Mouse (Mus musculus) neural tube, embryonic 11.5 days (tissue): Measurements from ENCODE around the gene Map2k5. TPM values are rescaled to one million over a fixed set of nuclear protein-coding genes. Genes with fewer than 3 reads are reported as not detected.

Experiments
- ATAC-seq: fragments of 200-750 bp; cut with Nextera tagmentation; 2 replicates; pipeline ENCODE4 v1.8.0; 2017; ENCODE audit warnings: moderate number of reproducible peaks, mild to moderate bottlenecking, moderate TSS enrichment, moderate library complexity; ENCODE audit not compliant: insufficient read depth, low FRiP score, low TSS enrichment
- DNase-seq: peaks from one replicate; pipeline ENCODE4 v3.0.0-alpha.2; 2015; ENCODE audit warnings: low spot score
- H3K27ac ChIP-seq: fragments of 300-500 bp; sonication (generic); 2 replicates; pipeline ENCODE4 v1.5.1; 2014; ENCODE audit warnings: low read depth, mild to moderate bottlenecking, low read length
- H3K27me3 ChIP-seq: fragments of 300-500 bp; sonication (generic); 2 replicates; pipeline ENCODE4 v1.6.1; 2014; ENCODE audit warnings: mild to moderate bottlenecking, low read length, mixed read lengths; ENCODE audit not compliant: control insufficient read depth, insufficient read depth
- H3K36me3 ChIP-seq: fragments of 300-500 bp; sonication (generic); 2 replicates; pipeline ENCODE4 v1.6.1; 2014; ENCODE audit warnings: mild to moderate bottlenecking, low read length, moderate library complexity, mixed read lengths; ENCODE audit not compliant: control insufficient read depth, insufficient read depth
- H3K4me1 ChIP-seq: fragments of 300-500 bp; sonication (generic); 2 replicates; pipeline ENCODE4 v1.6.1; 2014; ENCODE audit warnings: low read length, mixed read lengths; ENCODE audit not compliant: control insufficient read depth, insufficient read depth
- H3K4me2 ChIP-seq: fragments of 300-500 bp; sonication (generic); 2 replicates; pipeline ENCODE4 v1.6.1; 2014; ENCODE audit warnings: low read depth, mild to moderate bottlenecking, moderate library complexity
- H3K4me3 ChIP-seq: fragments of 300-500 bp; sonication (generic); 2 replicates; pipeline ENCODE4 v1.5.1; 2014; ENCODE audit warnings: low read depth, low read length
- H3K9ac ChIP-seq: fragments of 300-500 bp; sonication (generic); 2 replicates; pipeline ENCODE4 v1.6.1; 2014; ENCODE audit warnings: mild to moderate bottlenecking, low read length
- H3K9me3 ChIP-seq: fragments of 300-500 bp; sonication (generic); 2 replicates; pipeline ENCODE4 v1.6.1; 2016; ENCODE audit warnings: low read length; ENCODE audit not compliant: control insufficient read depth
- WGBS: fragments of 180-500 bp; shearing (Covaris S2); extraction: QIAGEN DNeasy Blood & Tissue Kit; methylation state at CpG from one replicate; pipeline ENCODE4 v1.1.7; 2014; 5-methylcytosine and 5-hydroxymethylcytosine counted together
- polyA plus RNA-seq: library from polyadenylated mRNA; unstranded; fragments of >200 nt; fragmentation: Nextera tagmentation; extraction: Ambion mirVana; gene quantifications from 2 replicates; pipeline ENCODE4 v1.2.1, GENCODE M21; 2014

The Map2k5 gene
- polyA plus RNA-seq, 1 experiment from 2014 or later = 41.7 TPM

DNA sequence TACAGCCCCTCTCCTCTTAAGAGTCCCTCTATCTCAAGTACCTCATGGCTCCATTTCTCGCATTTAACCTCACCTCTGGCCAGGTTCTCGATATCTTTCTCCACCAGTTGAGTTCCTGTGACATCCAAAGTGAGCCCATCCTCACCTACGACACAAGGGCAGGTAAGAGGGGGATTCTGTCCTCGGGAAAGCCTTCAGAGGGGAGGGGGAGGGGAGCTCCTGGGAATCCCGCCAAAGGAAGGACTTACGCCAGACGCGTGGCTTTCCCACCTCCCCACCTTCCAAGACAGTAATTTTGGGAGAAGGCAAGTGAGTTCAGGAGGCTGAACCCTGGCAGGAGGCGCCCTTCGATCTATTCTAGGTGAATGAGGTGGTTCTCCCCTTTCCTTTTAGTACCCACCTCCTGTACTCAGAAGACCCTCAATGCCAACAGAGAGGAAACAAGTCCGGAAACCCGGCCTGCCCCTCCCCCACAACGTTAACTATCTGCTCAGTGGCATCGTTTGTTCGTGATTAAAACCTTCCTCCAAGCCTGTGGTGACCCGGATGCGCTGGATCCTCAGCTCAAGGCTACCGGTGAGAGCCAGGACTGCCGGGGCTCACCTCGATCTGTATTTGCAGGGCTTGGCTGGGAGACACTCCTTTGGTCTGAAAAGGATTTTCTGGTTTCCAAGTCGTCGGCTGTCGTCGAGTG is 235.9 kb downstream of the Map2k5 start:
- peaks cover 12% of the 10 kb centered on the region for H3K4me1 ChIP-seq
- 2% methylated on average over 24 of the region's 24 CpGs for WGBS
- H3K4me3 ChIP-seq = peak overlapping the region; percentile 27
- no peaks in the 10 kb centered on the region for H3K9me3 ChIP-seq
- peak overlapping the region; percentile 24 for H3K4me2 ChIP-seq
- H3K9ac ChIP-seq = no peak overlapping the region
- peaks cover 100% of the 10 kb centered on the region for H3K27me3 ChIP-seq
- H3K27ac ChIP-seq = no peak overlapping the region
- ATAC-seq (no peak), DNase-seq (peak; percentile 29)
- no peaks in the 10 kb centered on the region for H3K36me3 ChIP-seq

DNA sequence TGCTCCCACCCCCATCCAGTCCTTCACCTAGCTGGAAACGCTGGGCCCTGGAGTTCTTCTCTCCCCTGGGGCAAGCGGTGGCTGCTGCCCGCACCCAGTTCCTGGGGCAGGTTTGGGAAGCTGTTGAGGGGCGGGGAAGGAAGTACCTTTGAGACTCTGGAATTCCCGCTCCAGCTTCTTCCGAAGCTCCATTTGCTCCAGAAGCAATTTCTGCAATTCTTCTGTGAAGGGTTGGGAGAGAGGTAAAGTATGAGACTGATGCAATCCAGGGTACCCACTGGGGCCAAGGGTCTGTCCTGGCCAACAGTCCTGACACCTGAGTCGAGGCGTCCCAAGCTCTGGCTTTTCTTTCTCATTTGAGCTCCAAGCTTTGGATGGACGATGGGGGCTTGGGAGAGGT is 237.5 kb downstream of the Map2k5 start:
- ATAC-seq = no peak
- 0 out of 2 replicates have a peak overlapping the region, but pooled peaks have one; percentile 4 for H3K4me3 ChIP-seq
- H3K4me1 ChIP-seq = peaks cover 7% of the 10 kb centered on the region; the same call in 1 of the 2 replicates
- no peaks in the 10 kb centered on the region for H3K9me3 ChIP-seq
- H3K36me3 ChIP-seq = no peaks in the 10 kb centered on the region
- H3K27ac ChIP-seq = no peak overlapping the region
- peak overlapping the region; percentile 22 for H3K4me2 ChIP-seq
- no peak overlapping the region for H3K9ac ChIP-seq
- WGBS = 3% methylated on average over 9 of the region's 9 CpGs
- DNase-seq = no peak
- H3K27me3 ChIP-seq = peaks cover 99% of the 10 kb centered on the region

DNA sequence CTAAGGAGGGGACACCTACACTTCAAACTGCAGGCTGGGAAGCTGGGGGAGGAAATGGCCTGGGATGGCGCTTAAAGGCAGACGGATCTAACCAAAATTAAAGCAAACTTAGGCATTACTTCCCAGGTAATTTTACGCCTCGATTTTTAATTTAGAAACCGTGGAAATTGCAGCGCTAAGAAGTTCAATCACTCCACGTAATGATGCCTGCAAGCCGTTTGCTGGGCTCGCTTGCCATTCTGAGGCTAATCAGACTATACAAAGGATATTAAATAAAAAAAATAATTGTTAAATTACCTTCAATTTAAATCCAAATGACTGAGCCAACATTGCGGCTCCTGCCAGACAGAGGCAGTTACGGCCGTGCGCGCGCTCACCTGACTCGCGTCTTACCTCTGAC is 238.0 kb downstream of the Map2k5 start:
- peak overlapping the region; percentile 22; the same call in 1 of the 2 replicates for H3K4me2 ChIP-seq
- 2% methylated on average over 17 of the region's 17 CpGs for WGBS
- H3K27ac ChIP-seq = no peak overlapping the region
- no peak for ATAC-seq
- DNase-seq = no peak
- H3K27me3 ChIP-seq = peaks cover 99% of the 10 kb centered on the region
- 0 out of 2 replicates have a peak overlapping the region, but pooled peaks have one; percentile 4 for H3K4me3 ChIP-seq
- no peaks in the 10 kb centered on the region for H3K36me3 ChIP-seq
- H3K4me1 ChIP-seq = peaks cover 7% of the 10 kb centered on the region; the same call in 1 of the 2 replicates
- H3K9me3 ChIP-seq = no peaks in the 10 kb centered on the region
- no peak overlapping the region for H3K9ac ChIP-seq

DNA sequence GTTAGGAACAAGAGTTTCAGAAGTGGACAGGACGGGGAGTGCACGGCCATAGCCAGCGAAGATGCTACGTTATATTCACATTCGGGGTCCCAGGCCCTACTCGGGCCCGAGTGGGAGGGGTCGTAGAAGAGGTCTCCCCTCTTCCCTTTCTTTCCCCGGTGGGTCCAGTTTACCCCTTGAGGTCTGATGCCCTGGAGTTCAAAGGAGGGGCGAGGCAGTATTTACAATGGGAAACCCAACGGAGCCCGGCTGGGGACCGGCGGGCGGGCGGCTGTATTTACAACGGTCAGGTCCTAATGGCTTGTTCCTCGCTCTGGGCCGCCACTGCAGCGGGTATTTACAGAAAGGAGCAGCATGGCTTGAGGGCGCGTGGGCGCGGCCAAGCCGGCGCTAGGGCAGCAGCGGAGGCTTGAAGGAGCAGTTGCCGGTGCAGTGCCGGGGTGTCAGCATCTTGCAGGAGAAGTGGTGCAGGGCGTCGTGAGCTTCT is 239.2 kb downstream of the Map2k5 start:
- peaks cover 12% of the 10 kb centered on the region for H3K4me1 ChIP-seq
- no peak for ATAC-seq

DNA sequence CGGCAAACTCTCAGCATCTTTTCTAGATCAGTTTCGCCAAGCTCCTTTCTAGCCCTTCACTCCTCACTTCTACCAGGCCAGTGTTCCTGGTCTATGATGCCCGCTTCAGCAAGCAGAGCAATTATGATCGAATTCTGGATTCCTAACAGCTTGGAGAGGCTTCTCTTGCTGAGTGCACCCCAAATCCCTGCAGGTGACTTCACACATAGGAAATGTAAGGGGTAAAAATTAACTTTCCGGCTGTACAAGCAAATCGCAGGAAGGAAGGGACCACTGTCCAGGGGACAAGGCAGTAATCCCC is 240.1 kb downstream of the Map2k5 start:
- no peak overlapping the region for H3K4me2 ChIP-seq
- peaks cover 92% of the 10 kb centered on the region for H3K27me3 ChIP-seq
- H3K9me3 ChIP-seq = no peaks in the 10 kb centered on the region
- H3K4me3 ChIP-seq = no peak overlapping the region
- no peak for DNase-seq
- H3K36me3 ChIP-seq = no peaks in the 10 kb centered on the region
- H3K9ac ChIP-seq = no peak overlapping the region
- ATAC-seq = no peak
- WGBS = 1% methylated on average over 6 of the region's 6 CpGs
- H3K27ac ChIP-seq = no peak overlapping the region
- peaks cover 14% of the 10 kb centered on the region for H3K4me1 ChIP-seq

More for the DNA sequence above, 239.2 kb downstream of the Map2k5 start:
- no peak overlapping the region; the same call in 1 of the 2 replicates for H3K9ac ChIP-seq
- H3K9me3 ChIP-seq = no peaks in the 10 kb centered on the region
- peak; percentile 64 for DNase-seq
- H3K27ac ChIP-seq = no peak overlapping the region
- under 1% methylated on average over 30 of the region's 31 CpGs for WGBS
- H3K36me3 ChIP-seq = no peaks in the 10 kb centered on the region
- peak overlapping the region; percentile 36 for H3K4me2 ChIP-seq
- peak overlapping the region; percentile 14 for H3K4me3 ChIP-seq
- peaks cover 99% of the 10 kb centered on the region for H3K27me3 ChIP-seq

DNA sequence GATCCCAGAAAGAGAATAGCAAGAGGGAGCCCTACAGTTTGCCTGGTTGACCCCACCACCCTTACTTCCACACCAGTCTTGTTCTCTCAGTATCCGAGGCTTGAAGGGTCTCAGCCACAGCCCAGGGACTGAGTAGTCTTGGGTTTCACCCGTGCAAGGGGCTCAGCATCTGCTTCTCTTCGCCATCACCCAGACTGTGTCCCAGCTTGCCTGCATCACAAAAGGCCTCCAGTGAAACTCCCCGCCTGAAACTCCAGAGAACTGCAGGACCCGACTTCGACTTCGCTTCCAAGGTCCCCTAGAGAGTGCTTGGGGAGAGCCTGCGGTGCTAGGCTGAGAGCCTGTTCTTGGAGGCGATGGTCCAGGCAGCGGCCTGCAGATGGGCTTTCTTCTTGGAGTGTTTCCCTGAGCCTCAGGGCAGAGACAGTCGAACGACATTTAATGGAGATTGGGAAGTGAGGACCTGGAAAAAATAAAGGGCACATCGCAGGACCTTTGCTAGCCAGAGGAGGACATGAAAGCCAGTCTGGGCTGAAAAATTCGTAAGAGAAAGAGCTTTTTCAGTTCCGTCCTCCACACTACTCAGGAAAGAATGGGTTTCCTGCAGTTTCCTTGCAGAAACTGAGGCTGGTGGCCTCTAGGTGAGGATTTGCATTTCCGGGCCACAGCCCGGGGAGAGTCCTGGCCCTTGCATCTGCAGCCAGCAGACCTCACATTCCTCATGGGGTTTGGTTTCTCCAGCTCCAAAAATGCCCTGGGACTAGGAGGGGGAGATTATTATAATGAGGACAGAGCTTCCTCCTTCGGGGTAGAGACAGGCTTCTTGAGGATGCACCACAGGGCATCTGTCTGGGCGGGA is 240.7 kb downstream of the Map2k5 start:
- Histone ChIP-seq H3K4me2 (no peak overlapping the region), H3K27me3 (peaks cover 86% of the 10 kb centered on the region), H3K9ac (no peak overlapping the region), H3K9me3 (no peaks in the 10 kb centered on the region), H3K36me3 (no peaks in the 10 kb centered on the region), H3K27ac (no peak overlapping the region), H3K4me1 (peaks cover 14% of the 10 kb centered on the region), H3K4me3 (no peak overlapping the region)
- no peak for ATAC-seq
- 3% methylated on average over 19 of the region's 19 CpGs for WGBS
- peak; percentile 51 for DNase-seq

- no peak overlapping the region for H3K27ac ChIP-seq
- H3K4me2 ChIP-seq = no peak overlapping the region
- H3K4me3 ChIP-seq = no peak overlapping the region
- H3K27me3 ChIP-seq = peaks cover 79% of the 10 kb centered on the region
- no peaks in the 10 kb centered on the region for H3K36me3 ChIP-seq
- 4% methylated on average over 8 of the region's 8 CpGs for WGBS
- peaks cover 14% of the 10 kb centered on the region for H3K4me1 ChIP-seq
- DNase-seq = no peak
- no peak overlapping the region for H3K9ac ChIP-seq
- no peak for ATAC-seq
- H3K9me3 ChIP-seq = no peaks in the 10 kb centered on the region
These were observed 241.5 kb downstream of the Map2k5 start for GRCm38 (mm10) chr9:63136241-63136640.

DNA sequence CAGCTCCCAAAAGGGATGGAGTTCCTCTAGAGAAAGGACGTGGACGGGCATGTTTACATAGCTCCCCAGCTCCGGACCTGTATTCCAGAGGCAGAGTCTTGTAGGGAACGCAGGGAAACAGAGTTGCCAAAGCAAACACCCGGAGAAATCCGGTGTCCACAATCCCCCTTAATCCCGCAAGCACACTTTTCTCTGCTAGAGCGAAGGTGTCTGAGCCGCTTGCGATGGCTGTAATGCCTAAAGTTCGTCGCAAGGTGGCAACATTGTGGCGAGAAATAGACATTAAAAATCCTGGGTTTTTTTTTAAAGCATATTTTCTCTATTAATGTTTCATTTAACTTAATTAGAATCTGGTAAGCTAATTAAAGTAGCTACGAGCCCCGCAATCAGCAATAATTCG is 241.9 kb downstream of the Map2k5 start:
- H3K4me1 ChIP-seq = peaks cover 14% of the 10 kb centered on the region
- no peak overlapping the region for H3K9ac ChIP-seq
- peak overlapping the region; percentile 39 for H3K4me2 ChIP-seq

More for the DNA sequence above, 241.9 kb downstream of the Map2k5 start:
- H3K36me3 ChIP-seq = no peaks in the 10 kb centered on the region
- no peak overlapping the region for H3K4me3 ChIP-seq
- WGBS = under 1% methylated on average over 16 of the region's 16 CpGs
- peaks cover 76% of the 10 kb centered on the region for H3K27me3 ChIP-seq
- no peak for ATAC-seq
- no peak overlapping the region for H3K27ac ChIP-seq
- H3K9me3 ChIP-seq = no peaks in the 10 kb centered on the region
- DNase-seq = peak; percentile 71
